Mouse (Mus musculus) lung, postnatal 0 days (tissue): ENCODE measurements around the gene Anp32b. TPM values are rescaled to one million over a fixed set of nuclear protein-coding genes. Genes with fewer than 3 reads are reported as not detected.

Source experiments
- ATAC-seq: fragments of 200-750 bp; cut with Nextera tagmentation; 2 replicates; pipeline ENCODE4 v1.8.0; 2017; ENCODE audit warnings: moderate library complexity
- DNase-seq: peaks from one replicate; pipeline ENCODE4 v3.0.0-alpha.2; 2016; ENCODE audit warnings: low spot score
- H3K27ac ChIP-seq: fragments of 300-500 bp; sonication (generic); 2 replicates; pipeline ENCODE4 v1.5.1; 2014; ENCODE audit warnings: antibody characterized with exemption, mild to moderate bottlenecking, low read length, mixed read lengths
- H3K27me3 ChIP-seq: fragments of 300-500 bp; sonication (generic); replicated peaks from 2 replicates; pipeline ENCODE4 v1.6.1; 2014; ENCODE audit warnings: low read length, mixed read lengths; ENCODE audit not compliant: insufficient read depth
- H3K36me3 ChIP-seq: fragments of 300-500 bp; sonication (generic); 2 replicates; pipeline ENCODE4 v1.6.1; 2014; ENCODE audit warnings: low read length, mixed read lengths; ENCODE audit not compliant: insufficient read depth
- H3K4me1 ChIP-seq: fragments of 300-500 bp; sonication (generic); 2 replicates; pipeline ENCODE4 v1.6.1; 2014; ENCODE audit warnings: antibody characterized with exemption, low read depth, low read length, mixed read lengths; ENCODE audit not compliant: insufficient read depth
- H3K4me2 ChIP-seq: fragments of 300-500 bp; sonication (generic); replicated peaks from 2 replicates; pipeline ENCODE4 v1.6.1; 2014; ENCODE audit warnings: low read depth, mild to moderate bottlenecking, low read length, moderate library complexity, mixed read lengths
- H3K4me3 ChIP-seq: fragments of 300-500 bp; sonication (generic); 2 replicates; pipeline ENCODE4 v1.5.1; 2014; ENCODE audit warnings: low read depth, low read length
- H3K9ac ChIP-seq: fragments of 300-500 bp; sonication (generic); replicated peaks from 2 replicates; pipeline ENCODE4 v1.6.1; 2014; ENCODE audit warnings: low read depth, mild to moderate bottlenecking
- H3K9me3 ChIP-seq: fragments of 300-500 bp; sonication (generic); 2 replicates; pipeline ENCODE4 v1.6.1; 2016; ENCODE audit warnings: low read length, mixed read lengths
- CTCF ChIP-seq: IDR thresholded peaks from 2 replicates; pipeline ENCODE4 v1.5.1; 2016; ENCODE audit warnings: antibody characterized with exemption, mild to moderate bottlenecking
- EP300 ChIP-seq: IDR thresholded peaks from 2 replicates; pipeline ENCODE4 v1.6.1; 2016; ENCODE audit warnings: antibody characterized with exemption, mild to moderate bottlenecking, control low read depth
- WGBS: fragments of 180-500 bp; shearing (Covaris S2); extraction: QIAGEN DNeasy Blood & Tissue Kit; methylation state at CpG from one replicate; pipeline ENCODE4 v1.1.7; 2014; 5-methylcytosine and 5-hydroxymethylcytosine counted together
- polyA plus RNA-seq: library from polyadenylated mRNA; unstranded; fragments of >200 nt; fragmentation: Nextera tagmentation; extraction: Ambion mirVana; gene quantifications from 2 replicates; pipeline ENCODE4 v1.2.1, GENCODE M21; 2015

Gene Anp32b
- polyA plus RNA-seq, 1 experiment from 2014 or later: 81.3 TPM

- H3K27ac ChIP-seq: no peak overlapping the region
- DNase-seq (no peak), ATAC-seq (no peak)
- no peaks in the 10 kb centered on the region for H3K9me3 ChIP-seq
- no peaks in the 10 kb centered on the region for H3K27me3 ChIP-seq
- no peaks in the 10 kb centered on the region for H3K36me3 ChIP-seq
- no peak for TF ChIP-seq CTCF
- no peak for TF ChIP-seq EP300
- no peak overlapping the region for H3K4me2 ChIP-seq
- no peaks in the 10 kb centered on the region for H3K4me1 ChIP-seq
- H3K9ac ChIP-seq: no peak overlapping the region
- WGBS: 69% methylated on average over 4 of the region's 4 CpGs
- H3K4me3 ChIP-seq: no peak overlapping the region
Measured at GRCm38 (mm10) chr4:46442501-46442900, 8.2 kb upstream of the Anp32b start.

GRCm38 (mm10) chr4:46445237-46445945 lies 5.3 kb upstream of the Anp32b start:
- ATAC-seq: no peak
- no peak for TF ChIP-seq CTCF
- DNase-seq: no peak
- Histone ChIP-seq H3K27me3 (no peaks in the 10 kb centered on the region), H3K4me3 (no peak overlapping the region), H3K4me1 (no peaks in the 10 kb centered on the region), H3K9ac (no peak overlapping the region), H3K27ac (no peak overlapping the region), H3K36me3 (no peaks in the 10 kb centered on the region), H3K4me2 (no peak overlapping the region), H3K9me3 (no peaks in the 10 kb centered on the region)
- 34% methylated on average over 9 of the region's 9 CpGs for WGBS

DNA sequence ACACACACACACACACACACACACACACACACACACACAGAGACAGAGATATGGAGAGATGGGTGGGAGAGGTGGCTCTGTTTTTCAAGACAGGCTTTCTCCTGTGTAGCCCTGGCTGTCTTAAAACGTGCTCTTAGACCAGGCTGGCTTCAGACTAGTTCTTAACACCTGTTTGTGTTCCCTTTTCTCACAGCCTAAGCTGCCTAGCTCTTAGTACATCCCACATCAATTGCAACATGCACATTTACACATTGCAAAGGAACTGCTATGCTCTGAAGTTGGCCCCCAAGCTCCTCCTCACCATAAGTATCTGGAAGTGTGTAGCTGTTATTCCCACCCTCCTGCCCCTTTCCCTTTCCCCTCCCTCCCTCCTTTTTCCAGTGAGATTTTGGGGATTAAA lies 3.2 kb upstream of the Anp32b start:
- 40% methylated on average over 1 of the region's 1 CpGs for WGBS
- Histone ChIP-seq H3K27me3 (no peaks in the 10 kb centered on the region), H3K9me3 (no peaks in the 10 kb centered on the region), H3K27ac (no peak overlapping the region), H3K4me2 (no peak overlapping the region), H3K9ac (no peak overlapping the region), H3K4me3 (no peak overlapping the region), H3K4me1 (peaks cover 2% of the 10 kb centered on the region; the same call in 1 of the 2 replicates), H3K36me3 (no peaks in the 10 kb centered on the region)
- no peak for ATAC-seq
- DNase-seq: peak; percentile 14
- TF ChIP-seq EP300 (no peak), CTCF (no peak)

DNA sequence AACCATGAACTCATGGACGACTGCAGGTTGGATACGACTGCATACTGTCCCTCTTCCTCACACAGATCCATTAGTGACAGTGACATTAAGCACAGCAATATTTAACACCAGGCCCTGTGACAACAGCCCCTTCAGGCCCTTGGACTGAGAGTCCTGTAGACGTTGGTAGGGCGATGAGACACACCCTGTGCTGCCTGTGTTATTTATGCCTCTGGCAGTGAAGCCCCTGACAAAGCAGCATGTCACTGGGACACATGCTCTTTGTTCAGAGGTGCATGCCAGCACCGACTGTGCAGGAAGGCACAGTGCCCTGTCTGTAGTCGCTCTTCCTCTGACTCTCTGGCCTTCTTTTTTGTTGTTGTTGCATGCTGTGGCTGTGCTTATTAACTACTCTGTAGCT lies 1.8 kb upstream of the Anp32b start:
- Histone ChIP-seq H3K27me3 (no peaks in the 10 kb centered on the region), H3K4me1 (peaks cover 14% of the 10 kb centered on the region; the same call in 1 of the 2 replicates), H3K9ac (no peak overlapping the region), H3K36me3 (no peaks in the 10 kb centered on the region), H3K27ac (no peak overlapping the region), H3K9me3 (no peaks in the 10 kb centered on the region), H3K4me2 (no peak overlapping the region), H3K4me3 (no peak overlapping the region)
- ATAC-seq (no peak), DNase-seq (no peak)
- WGBS: 55% methylated on average over 6 of the region's 6 CpGs
- TF ChIP-seq EP300 (no peak), CTCF (no peak)

DNA sequence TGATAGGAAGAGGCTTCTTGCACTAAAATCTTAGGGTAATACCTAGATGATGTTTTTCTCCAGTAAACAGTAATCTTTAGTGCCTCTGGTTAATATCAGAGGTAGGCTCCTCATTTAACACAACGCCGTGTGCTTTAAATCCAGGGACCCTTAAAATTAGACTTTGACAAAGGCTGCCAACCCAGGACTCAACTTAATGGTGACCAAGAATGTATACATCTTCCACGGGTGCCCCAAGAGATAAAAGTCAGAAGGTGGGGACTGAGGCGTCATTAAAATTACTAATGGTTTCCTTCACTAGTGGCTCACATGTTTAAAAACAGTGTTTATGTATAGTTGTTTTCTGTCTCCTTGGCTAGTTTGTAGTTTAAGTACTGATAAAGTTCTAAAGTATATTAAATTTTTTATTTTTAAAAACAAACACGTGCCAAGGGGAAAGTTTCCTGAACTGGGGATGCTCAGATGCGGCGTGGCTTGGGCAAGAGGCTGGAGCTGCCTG lies 633 bp upstream of the Anp32b start:
- Histone ChIP-seq H3K36me3 (no peaks in the 10 kb centered on the region), H3K4me3 (peak overlapping the region; percentile 88), H3K4me1 (peaks cover 23% of the 10 kb centered on the region; the same call in 1 of the 2 replicates), H3K27me3 (no peaks in the 10 kb centered on the region), H3K9ac (peak overlapping the region; percentile 67; the same call in 1 of the 2 replicates), H3K27ac (no peak overlapping the region), H3K4me2 (peak overlapping the region; percentile 70), H3K9me3 (no peaks in the 10 kb centered on the region)
- no peak for TF ChIP-seq EP300
- TF ChIP-seq CTCF: no peak
- DNase-seq (no peak), ATAC-seq (no peak)
- WGBS: 32% methylated on average over 7 of the region's 7 CpGs

DNA sequence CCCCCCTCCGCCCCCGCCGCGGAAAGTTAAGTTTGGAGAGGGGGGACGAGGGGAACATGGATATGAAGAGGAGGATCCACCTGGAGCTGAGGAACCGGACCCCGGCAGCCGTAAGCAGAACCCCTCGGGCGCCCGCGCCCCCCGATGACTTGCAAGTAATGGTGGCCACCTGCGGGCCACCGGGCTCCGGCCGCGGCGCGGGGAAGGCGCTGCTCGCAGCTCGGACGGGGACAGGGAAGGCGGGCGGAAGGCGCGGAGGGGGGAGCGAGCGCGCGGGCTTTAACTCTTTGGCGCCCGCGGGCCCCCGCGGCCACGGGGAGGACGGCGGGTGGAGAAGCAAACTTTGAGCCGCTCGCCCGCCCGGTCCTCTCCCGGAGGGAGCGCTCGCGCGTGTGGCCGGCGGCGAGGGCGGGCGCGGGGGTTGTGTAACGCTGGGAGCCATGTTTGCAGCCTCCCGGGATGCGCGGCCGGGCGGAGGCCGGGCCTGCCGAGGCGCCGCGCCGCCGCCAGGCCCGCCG lies 597 bp downstream of the Anp32b start:
- under 1% methylated on average over 35 of the region's 70 CpGs for WGBS
- TF ChIP-seq CTCF (no peak), EP300 (no peak)
- Histone ChIP-seq H3K9ac (peak overlapping the region; percentile 67), H3K27me3 (no peaks in the 10 kb centered on the region), H3K27ac (peak overlapping the region; percentile 95), H3K4me1 (peaks cover 32% of the 10 kb centered on the region; the same call in 1 of the 2 replicates), H3K4me3 (peak overlapping the region; percentile 88), H3K4me2 (peak overlapping the region; percentile 70), H3K36me3 (no peaks in the 10 kb centered on the region), H3K9me3 (no peaks in the 10 kb centered on the region)
- peak; percentile 71 for DNase-seq
- peak; percentile 52 for ATAC-seq
